Mouse (Mus musculus) heart, embryonic 13.5 days (tissue): ENCODE measurements around the gene Hist1h2aa. TPM values are rescaled to one million over a fixed set of nuclear protein-coding genes. Genes with fewer than 3 reads are reported as not detected.

Source experiments
- ATAC-seq: fragments of 200-750 bp; cut with Nextera tagmentation; 2 replicates; pipeline ENCODE4 v1.8.0; 2017; ENCODE audit warnings: moderate TSS enrichment; ENCODE audit not compliant: insufficient number of reproducible peaks, low FRiP score, low TSS enrichment; ENCODE audit errors: extremely low read depth
- H3K27ac ChIP-seq: fragments of 300-500 bp; sonication (generic); replicated peaks from 2 replicates; pipeline ENCODE4 v1.5.1; 2015; ENCODE audit warnings: moderate library complexity, mild to moderate bottlenecking, inconsistent platforms
- H3K27me3 ChIP-seq: fragments of 300-500 bp; sonication (generic); replicated peaks from 2 replicates; pipeline ENCODE4 v1.6.1; 2015; ENCODE audit warnings: mild to moderate bottlenecking, inconsistent platforms
- H3K36me3 ChIP-seq: fragments of 300-500 bp; sonication (generic); 2 replicates; pipeline ENCODE4 v1.6.1; 2015; ENCODE audit warnings: mild to moderate bottlenecking, inconsistent platforms
- H3K4me1 ChIP-seq: fragments of 300-500 bp; sonication (generic); 2 replicates; pipeline ENCODE4 v1.6.1; 2015; ENCODE audit warnings: inconsistent platforms
- H3K4me2 ChIP-seq: fragments of 300-500 bp; sonication (generic); 2 replicates; pipeline ENCODE4 v1.6.1; 2015; ENCODE audit warnings: inconsistent platforms, mild to moderate bottlenecking, moderate library complexity
- H3K4me3 ChIP-seq: fragments of 300-500 bp; sonication (generic); 2 replicates; pipeline ENCODE4 v1.5.1; 2015; ENCODE audit warnings: moderate library complexity, mild to moderate bottlenecking, inconsistent platforms
- H3K9ac ChIP-seq: fragments of 300-500 bp; sonication (generic); 2 replicates; pipeline ENCODE4 v1.6.1; 2015; ENCODE audit warnings: inconsistent platforms, mild to moderate bottlenecking, moderate library complexity
- H3K9me3 ChIP-seq: fragments of 300-500 bp; sonication (generic); 2 replicates; pipeline ENCODE4 v1.6.1; 2016; ENCODE audit warnings: inconsistent platforms
- WGBS: fragments of 180-500 bp; shearing (Covaris S2); methylation state at CpG from one replicate; pipeline ENCODE4 v1.1.7; 2015; ENCODE audit warnings: mixed read lengths; 5-methylcytosine and 5-hydroxymethylcytosine counted together
- microRNA-seq: library from miRNA; unstranded; fragments of <30 nt; microRNA quantifications from one replicate; pipeline ENCODE4, GENCODE M21; 2016
- polyA plus RNA-seq: library from polyadenylated mRNA; unstranded; fragments of >200 nt; fragmentation: Nextera tagmentation; extraction: Ambion mirVana; gene quantifications from 2 replicates; pipeline ENCODE4 v1.2.1, GENCODE M21; 2015

Hist1h2aa gene
- polyA plus RNA-seq, 1 experiment from 2014 or later, result not detected

- ATAC-seq, result no peak
- WGBS, result 48% methylated on average over 2 of the region's 2 CpGs
Measured at GRCm38 (mm10) chr13:23946254-23946653, 12.0 kb downstream of the Hist1h2aa start.

GRCm38 (mm10) chr13:23949484-23950246 lies 15.4 kb downstream of the Hist1h2aa start:
- H3K4me1 ChIP-seq, result no peaks in the 10 kb centered on the region
- H3K4me3 ChIP-seq, result no peak overlapping the region
- H3K9me3 ChIP-seq, result no peaks in the 10 kb centered on the region
- 65% methylated on average over 14 of the region's 14 CpGs for WGBS
- H3K27me3 ChIP-seq, result peaks cover 7% of the 10 kb centered on the region; the same call in 1 of the 2 replicates
- no peak overlapping the region for H3K4me2 ChIP-seq
- no peak overlapping the region for H3K27ac ChIP-seq
- no peak for ATAC-seq
- H3K9ac ChIP-seq, result no peak overlapping the region
- no peaks in the 10 kb centered on the region for H3K36me3 ChIP-seq

More at GRCm38 (mm10) chr13:23946254-23946653, 12.0 kb downstream of the Hist1h2aa start:
- Histone ChIP-seq H3K9ac (no peak overlapping the region), H3K4me2 (no peak overlapping the region), H3K4me3 (no peak overlapping the region), H3K27ac (no peak overlapping the region), H3K9me3 (no peaks in the 10 kb centered on the region), H3K36me3 (no peaks in the 10 kb centered on the region), H3K4me1 (no peaks in the 10 kb centered on the region), H3K27me3 (peaks cover 11% of the 10 kb centered on the region; the same call in 1 of the 2 replicates)

GRCm38 (mm10) chr13:23950928-23951327 lies 16.7 kb downstream of the Hist1h2aa start:
- no peak overlapping the region for H3K9ac ChIP-seq
- no peak overlapping the region for H3K4me3 ChIP-seq
- H3K27ac ChIP-seq, result no peak overlapping the region
- H3K36me3 ChIP-seq, result no peaks in the 10 kb centered on the region
- no peaks in the 10 kb centered on the region for H3K9me3 ChIP-seq
- no peak overlapping the region for H3K4me2 ChIP-seq
- H3K4me1 ChIP-seq, result no peaks in the 10 kb centered on the region
- no peak for ATAC-seq
- 54% methylated on average over 3 of the region's 3 CpGs for WGBS
- peaks cover 7% of the 10 kb centered on the region; the same call in 1 of the 2 replicates for H3K27me3 ChIP-seq

- Histone ChIP-seq H3K36me3 (no peaks in the 10 kb centered on the region), H3K9ac (no peak overlapping the region), H3K27me3 (no peaks in the 10 kb centered on the region), H3K9me3 (no peaks in the 10 kb centered on the region), H3K4me1 (0 out of 2 replicates have a peak, but pooled peaks cover 3% of the 10 kb centered on the region), H3K4me3 (no peak overlapping the region), H3K4me2 (no peak overlapping the region), H3K27ac (no peak overlapping the region)
- WGBS, result 17% methylated on average over 2 of the region's 2 CpGs
- ATAC-seq, result no peak
Measured at GRCm38 (mm10) chr13:23959776-23960175, 25.5 kb downstream of the Hist1h2aa start.

- H3K9me3 ChIP-seq, result no peaks in the 10 kb centered on the region
- 63% methylated on average over 2 of the region's 2 CpGs for WGBS
- ATAC-seq, result no peak
- no peak overlapping the region for H3K27ac ChIP-seq
- 0 out of 2 replicates have a peak, but pooled peaks cover under 1% of the 10 kb centered on the region for H3K4me1 ChIP-seq
- no peak overlapping the region for H3K4me3 ChIP-seq
- H3K36me3 ChIP-seq, result no peaks in the 10 kb centered on the region
- H3K9ac ChIP-seq, result no peak overlapping the region
- no peak overlapping the region for H3K4me2 ChIP-seq
- H3K27me3 ChIP-seq, result no peaks in the 10 kb centered on the region
Measured at GRCm38 (mm10) chr13:23964909-23965308, 30.6 kb downstream of the Hist1h2aa start.

GRCm38 (mm10) chr13:23971870-23972269 lies 37.6 kb downstream of the Hist1h2aa start:
- H3K9me3 ChIP-seq, result no peaks in the 10 kb centered on the region
- H3K36me3 ChIP-seq, result no peaks in the 10 kb centered on the region
- H3K4me3 ChIP-seq, result no peak overlapping the region
- H3K4me1 ChIP-seq, result no peaks in the 10 kb centered on the region
- no peak overlapping the region for H3K27ac ChIP-seq
- no peak overlapping the region for H3K9ac ChIP-seq
- 54% methylated on average over 2 of the region's 2 CpGs for WGBS
- no peak for ATAC-seq
- H3K4me2 ChIP-seq, result no peak overlapping the region
- no peaks in the 10 kb centered on the region for H3K27me3 ChIP-seq

GRCm38 (mm10) chr13:23972271-23972670 lies 38.0 kb downstream of the Hist1h2aa start:
- no peaks in the 10 kb centered on the region for H3K9me3 ChIP-seq
- 53% methylated on average over 5 of the region's 5 CpGs for whole genome bisulfite sequencing
- H3K4me3 ChIP-seq, result no peak overlapping the region
- no peak for ATAC-seq
- H3K36me3 ChIP-seq, result no peaks in the 10 kb centered on the region
- no peaks in the 10 kb centered on the region for H3K27me3 ChIP-seq
- H3K27ac ChIP-seq, result no peak overlapping the region
- H3K4me2 ChIP-seq, result no peak overlapping the region
- no peak overlapping the region for H3K9ac ChIP-seq
- no peaks in the 10 kb centered on the region for H3K4me1 ChIP-seq

Small RNA genes lying within 50 kb of the gene (microRNA-seq; reads per million reads assigned to microRNA genes)
- gene Gm44344, result not detected

Other genes with a start within 250 kb of the Hist1h2aa start
- not detected in 2 replicates for gene Hist1h1t, start 238.6 kb upstream of the Hist1h2aa start, polyA plus RNA-seq
- gene Hist1h4c, start 236.0 kb upstream of the Hist1h2aa start, polyA plus RNA-seq, result 2.4 and 3.7 TPM in 2 replicates
- gene Hfe, start 223.6 kb upstream of the Hist1h2aa start, polyA plus RNA-seq, result 10.3 and 10.7 TPM in 2 replicates
- gene Hist1h1c, start 195.7 kb upstream of the Hist1h2aa start, polyA plus RNA-seq, result 31.2 and 33.8 TPM in 2 replicates
- gene Hist1h3c, start 188.9 kb upstream of the Hist1h2aa start, polyA plus RNA-seq, result 2.7 and 3.8 TPM in 2 replicates
- gene Hist1h2bb, start 187.7 kb upstream of the Hist1h2aa start, polyA plus RNA-seq, result 1.6 and 2.2 TPM in 2 replicates
- 20.1 and 20.3 TPM in 2 replicates for gene Hist1h2ab, start 183.3 kb upstream of the Hist1h2aa start, polyA plus RNA-seq
- gene Hist1h3b, start 182.2 kb upstream of the Hist1h2aa start, polyA plus RNA-seq, result 5.5 and 6.3 TPM in 2 replicates
- gene Hist1h4b, start 177.4 kb upstream of the Hist1h2aa start, polyA plus RNA-seq, result 2.3 and 2.8 TPM in 2 replicates
- not detected in 2 replicates for gene Hist1h4a, start 173.2 kb upstream of the Hist1h2aa start, polyA plus RNA-seq
- 1.9 and 3.5 TPM in 2 replicates for gene Hist1h3a, start 172.1 kb upstream of the Hist1h2aa start, polyA plus RNA-seq
- 1.5 and 1.6 TPM in 2 replicates for gene Hist1h1a, start 170.8 kb upstream of the Hist1h2aa start, polyA plus RNA-seq
- 0.09 and 0.20 TPM in 2 replicates for gene Trim38, start 164.5 kb upstream of the Hist1h2aa start, polyA plus RNA-seq
- gene Slc17a2, start 127.5 kb upstream of the Hist1h2aa start, polyA plus RNA-seq, result 0.05 TPM in 1 of 2 replicates, not detected in the other
- gene Slc17a3, start 95.0 kb upstream of the Hist1h2aa start, polyA plus RNA-seq, result 0.08 TPM in 1 of 2 replicates, not detected in the other
- gene Slc17a1, start 66.7 kb upstream of the Hist1h2aa start, polyA plus RNA-seq, result not detected in 2 replicates
- gene Slc17a4, start 19.5 kb upstream of the Hist1h2aa start, polyA plus RNA-seq, result not detected in 2 replicates
- not detected in 2 replicates for gene Hist1h2ba, start 306 bp upstream of the Hist1h2aa start, polyA plus RNA-seq
- not detected in 2 replicates for gene Scgn, start 56.8 kb downstream of the Hist1h2aa start, polyA plus RNA-seq